Mouse (Mus musculus) thymus, postnatal 25 days (tissue): ENCODE results near the gene Sik3.

Experiments used
- DNase-seq: peaks from one replicate; pipeline ENCODE4 v3.0.0; 2022

The Sik3 gene

DNA sequence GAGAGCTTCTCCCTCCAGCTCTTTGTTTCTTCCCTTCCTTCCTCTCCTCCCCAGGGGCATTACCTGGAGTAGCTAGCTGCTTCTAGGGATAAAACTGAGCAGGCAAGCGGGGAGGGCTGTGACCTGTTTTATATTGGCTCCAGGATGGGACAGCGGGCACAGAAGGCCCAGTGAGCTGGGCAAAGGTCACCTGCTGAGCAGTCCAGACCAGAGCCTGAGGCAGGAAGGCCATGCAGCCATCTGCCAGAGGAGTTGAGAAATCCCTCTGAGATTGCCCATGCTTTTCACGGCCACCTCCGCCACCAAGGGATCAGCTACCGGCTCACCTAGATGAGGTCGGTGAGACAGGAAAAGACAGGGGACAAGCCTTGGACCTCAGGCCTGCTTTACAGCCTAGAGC lies 222.6 kb downstream of the Sik3 start:
- no peak for DNase-seq

GRCm38 (mm10) chr9:46235596-46235648 lies 222.8 kb downstream of the Sik3 start, which contains the start of gene Apoc3:
TSS of gene Apoc3 (minus strand) at chr9:46235636.
- DNase-seq: no peak

DNA sequence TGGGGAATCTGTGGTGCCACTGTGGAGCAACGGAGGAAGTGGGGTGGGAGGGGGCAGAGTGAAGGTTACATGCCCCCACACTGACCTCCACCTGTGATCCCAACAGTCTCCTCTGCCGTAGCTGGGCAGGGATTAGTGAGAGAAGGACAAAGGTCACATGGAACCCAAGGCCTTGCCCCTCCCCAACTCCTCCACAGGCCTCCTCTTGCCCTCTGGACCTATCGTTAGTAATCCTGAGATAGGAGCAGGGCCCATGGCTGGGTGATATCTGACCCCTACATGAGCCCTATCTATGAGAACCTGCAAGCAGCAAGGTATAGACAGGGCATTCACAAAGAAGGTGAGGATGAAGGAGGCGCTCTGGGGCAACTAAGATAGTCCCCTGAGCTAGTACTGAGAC lies 223.0 kb downstream of the Sik3 start:
- no peak for DNase-seq

GRCm38 (mm10) chr9:46238850-46239249 lies 226.2 kb downstream of the Sik3 start:
- DNase-seq: no peak

- DNase-seq: no peak
Measured at GRCm38 (mm10) chr9:46240526-46241153, 228.0 kb downstream of the Sik3 start, which contains the start of gene Apoa4. TSS of gene Apoa4 (plus strand) at chr9:46240696.

DNA sequence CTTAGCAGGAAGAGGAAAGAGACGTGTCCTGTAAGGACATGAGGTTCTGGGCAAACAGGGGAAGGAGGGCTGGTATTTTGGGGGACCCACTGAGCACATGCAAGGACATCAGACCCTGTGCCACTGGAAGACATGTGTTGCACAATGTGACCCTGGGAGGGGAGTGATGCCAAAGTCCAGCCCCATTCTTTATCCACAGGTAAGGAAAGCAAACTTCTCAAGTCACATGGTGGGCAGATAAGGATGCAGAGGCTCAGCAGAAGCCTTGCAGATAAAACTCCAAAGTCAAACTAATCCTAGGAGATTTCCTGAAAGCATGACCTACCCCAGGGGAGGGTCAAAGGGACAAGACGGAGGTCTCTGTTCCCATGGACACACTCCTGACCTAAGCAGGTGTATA lies 229.2 kb downstream of the Sik3 start:
- no peak for DNase-seq

- no peak for DNase-seq
Measured at GRCm38 (mm10) chr9:46243122-46243521, 230.5 kb downstream of the Sik3 start.

DNA sequence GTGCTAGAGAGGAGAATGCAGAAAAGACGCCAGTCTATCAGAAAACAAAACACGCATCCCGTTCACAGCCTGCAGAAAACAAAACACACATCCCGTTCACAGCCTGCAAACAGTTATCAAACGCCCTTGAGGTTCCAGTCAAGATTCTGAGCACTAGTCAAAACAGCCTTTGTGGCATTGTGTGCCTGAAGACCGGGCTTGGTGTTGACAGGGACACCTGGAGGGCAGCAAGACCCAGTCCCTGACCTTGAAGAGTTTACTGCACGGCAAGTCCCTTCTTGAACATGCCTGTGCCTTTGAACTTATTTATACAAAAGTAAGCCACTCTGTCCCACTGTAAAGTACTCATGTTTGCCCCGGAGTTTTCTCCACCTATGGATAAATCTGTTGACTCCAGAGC lies 231.0 kb downstream of the Sik3 start:
- DNase-seq: no peak

GRCm38 (mm10) chr9:46246752-46247324 lies 234.2 kb downstream of the Sik3 start:
- DNase-seq: peak; percentile 44

- no peak for DNase-seq
Measured at GRCm38 (mm10) chr9:46256177-46256576, 243.6 kb downstream of the Sik3 start.

- no peak for DNase-seq
Measured at GRCm38 (mm10) chr9:46256658-46257385, 244.2 kb downstream of the Sik3 start.

DNA sequence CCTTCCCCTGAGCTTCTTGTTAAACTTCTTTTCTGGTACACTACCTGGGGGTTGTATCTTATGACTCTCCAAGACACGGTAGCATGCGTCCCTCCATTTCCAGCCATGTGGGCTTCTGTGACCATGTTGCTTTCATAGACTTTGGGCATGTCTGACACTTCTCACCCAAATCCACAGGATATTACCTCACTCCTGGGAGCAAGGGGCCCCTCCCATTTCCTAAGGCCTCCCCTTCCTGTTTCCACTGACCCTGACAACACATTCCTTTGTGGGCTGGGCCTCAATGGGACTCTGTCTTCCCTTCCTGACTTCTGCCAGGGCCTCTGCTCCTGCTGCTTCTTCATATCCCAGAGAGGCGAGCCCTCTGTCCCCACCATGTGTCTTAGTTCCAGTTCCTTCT lies 244.9 kb downstream of the Sik3 start:
- DNase-seq: no peak

DNA sequence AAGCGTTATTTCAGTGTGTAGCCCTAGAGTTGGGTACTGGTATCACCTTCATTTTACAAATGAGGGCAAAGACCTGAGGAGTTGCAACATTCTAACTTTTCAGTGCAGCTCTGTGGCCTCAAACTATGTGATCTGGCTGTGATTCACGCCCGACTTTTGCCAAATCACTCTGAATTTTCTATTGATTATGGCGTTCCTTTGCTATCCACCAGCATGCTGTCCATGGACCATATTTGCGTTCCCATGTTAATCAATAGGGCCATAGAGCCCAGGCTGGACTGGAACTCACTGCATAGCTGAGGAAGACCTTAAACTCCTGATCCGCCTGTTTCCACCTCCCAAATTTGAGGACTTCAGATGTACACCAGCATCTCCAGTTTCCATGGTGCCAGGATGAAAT lies 246.5 kb downstream of the Sik3 start:
- DNase-seq: no peak

DNA sequence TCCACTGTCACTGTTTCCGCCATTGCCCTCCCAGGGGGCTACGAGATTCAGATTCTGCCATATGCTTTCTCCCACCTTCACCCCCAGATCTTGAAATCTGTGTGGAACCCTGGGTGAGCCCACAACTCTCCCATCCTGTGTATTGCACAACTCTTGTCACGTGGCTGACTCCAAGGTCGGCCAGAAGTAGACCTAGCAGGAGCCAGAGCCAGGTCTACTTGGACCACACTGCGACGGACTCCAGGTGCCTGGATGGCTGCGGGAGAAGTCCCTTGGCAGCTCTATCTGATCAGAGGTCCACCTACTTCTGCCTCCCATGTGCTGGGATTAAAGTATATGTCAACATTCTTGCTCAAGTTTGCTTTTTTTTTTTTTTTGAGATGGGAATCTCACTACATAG lies 248.5 kb downstream of the Sik3 start:
- no peak for DNase-seq

GRCm38 (mm10) chr9:46268343-46268873 lies 255.8 kb downstream of the Sik3 start, which contains the start of gene Apoa5:
TSS of gene Apoa5 (plus strand) at chr9:46268633.
- DNase-seq: no peak

- no peak for DNase-seq
Measured at GRCm38 (mm10) chr9:46269125-46269524, 256.5 kb downstream of the Sik3 start.

- DNase-seq: no peak
Measured at GRCm38 (mm10) chr9:46270782-46271181, 258.2 kb downstream of the Sik3 start.

DNA sequence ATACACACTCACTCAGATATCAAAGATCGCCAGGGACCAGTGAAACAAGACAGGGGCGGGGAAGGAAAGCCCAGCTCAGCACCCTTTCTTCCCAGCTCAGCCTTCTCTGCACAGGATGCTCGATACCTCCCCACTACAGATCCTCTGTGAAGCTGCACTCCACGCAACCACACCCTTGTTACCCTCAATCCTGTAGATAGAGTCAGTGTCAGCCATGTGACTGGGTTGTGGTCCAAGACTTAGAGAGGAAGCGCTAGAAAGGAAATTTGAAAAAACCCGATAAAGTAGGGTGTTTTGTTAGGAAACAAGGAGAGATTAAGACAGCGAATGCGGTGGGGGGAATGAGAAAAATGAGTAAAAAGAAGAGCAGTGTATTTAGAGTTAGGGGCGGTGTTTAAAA lies 259.4 kb downstream of the Sik3 start:
- peak; percentile 14 for DNase-seq

- peak; percentile 89 for DNase-seq
Measured at GRCm38 (mm10) chr9:46272677-46273454, 260.2 kb downstream of the Sik3 start, which contains the start of gene Zpr1. TSS of gene Zpr1 (plus strand) at chr9:46273064.
